Mouse (Mus musculus) kidney, adult 10 weeks (tissue): ENCODE results near the gene Gm3095. TPM values are rescaled to one million over a fixed set of nuclear protein-coding genes. Genes with fewer than 3 reads are reported as not detected.

Experiments
- polyA plus RNA-seq: library from polyadenylated mRNA; stranded (reverse); fragments of 350-450 nt; fragmentation: Illumina TruSeq; extraction: RNeasy Lipid Tissue Mini Kit (QIAGEN cat#74804); gene quantifications from one replicate; pipeline ENCODE4 v1.2.3, GENCODE M21; 2014; ENCODE audit warnings: low read depth, low replicate concordance

Gene Gm3095
- not detected for polyA plus RNA-seq

GRCm38 (mm10) chr14:3963247-3963646 is at the start of gene Gm3095:
TSS of gene Gm3095 (plus strand) at chr14:3963547.

DNA sequence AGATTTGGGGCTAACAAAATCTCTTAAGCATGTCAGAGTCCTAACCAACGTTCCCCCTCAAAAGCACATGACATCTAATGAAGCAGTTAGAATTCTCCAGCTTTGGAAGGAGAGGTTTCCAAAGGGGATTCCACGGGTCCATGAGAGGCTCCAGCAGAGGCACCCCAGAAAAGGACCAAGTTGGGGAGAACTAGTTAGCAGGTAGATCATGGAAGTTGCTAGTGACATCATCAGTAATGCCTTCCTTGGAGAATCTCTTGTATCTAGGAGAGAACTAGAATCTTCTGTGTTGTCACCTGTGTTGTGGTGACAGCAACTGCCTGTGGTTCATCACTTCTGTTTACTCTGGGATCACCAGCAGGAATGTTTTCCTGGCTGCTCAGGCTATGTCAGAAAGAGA is 31.9 kb upstream of the Gm3095 start, which contains the start of gene Gm3029:
Gene Gm3029 (plus strand): TSS at position 301 of the 400 bp plus-strand sequence.

DNA sequence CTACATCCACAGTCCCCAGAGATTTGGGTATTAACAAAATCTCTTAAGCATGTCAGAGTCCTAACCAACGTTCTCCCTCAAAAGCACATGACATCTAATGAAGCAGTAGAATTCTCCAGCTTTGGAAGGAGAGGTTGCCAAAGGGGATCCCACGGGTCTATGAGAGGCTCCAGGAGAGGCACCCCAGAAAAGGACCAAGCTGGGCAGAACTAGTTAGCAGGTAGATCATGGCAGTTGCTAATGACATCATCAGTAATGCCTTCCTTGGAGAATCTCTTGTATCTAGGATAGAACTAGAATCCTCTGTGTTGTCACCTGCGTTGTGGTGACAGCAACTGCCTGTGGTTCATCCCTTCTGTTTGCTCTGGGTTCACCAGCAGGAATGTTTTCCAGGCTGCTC is 34.7 kb downstream of the Gm3095 start, which contains the start of gene Gm3099:
Gene Gm3099 (plus strand): TSS at position 301 of the 400 bp plus-strand sequence.

Other genes with a start within 250 kb of the Gm3095 start
- not detected for gene Gm3002, start 153.5 kb upstream of the Gm3095 start, polyA plus RNA-seq
- not detected for gene Gm3033, start 117.3 kb upstream of the Gm3095 start, polyA plus RNA-seq
- gene Gm2916, start 79.4 kb upstream of the Gm3095 start, polyA plus RNA-seq, result not detected
- not detected for gene Gm3029, start 31.8 kb upstream of the Gm3095 start, polyA plus RNA-seq
- not detected for gene Gm3099, start 34.8 kb downstream of the Gm3095 start, polyA plus RNA-seq
- gene Gm5796, start 60.4 kb downstream of the Gm3095 start, polyA plus RNA-seq, result not detected
- not detected for gene Gm3115, start 120.6 kb downstream of the Gm3095 start, polyA plus RNA-seq
- gene Gm8108, start 147.0 kb downstream of the Gm3095 start, polyA plus RNA-seq, result not detected
- gene Gm3127, start 201.5 kb downstream of the Gm3095 start, polyA plus RNA-seq, result not detected
- 0.24 TPM for gene Gm2974, start 219.0 kb downstream of the Gm3095 start, polyA plus RNA-seq